Mouse (Mus musculus): Measurements from ENCODE around the gene 0610010K14Rik. TPM values are rescaled to one million over a fixed set of nuclear protein-coding genes. Genes with fewer than 3 reads are reported as not detected.

Gene 0610010K14Rik
- polyA plus RNA-seq, 2 experiments from 2014 or later: 124 to 159 TPM

GRCm38 (mm10) chr11:70214191-70214855, 23.4 kb downstream of the 0610010K14Rik start:
- no peak for ATAC-seq

GRCm38 (mm10) chr11:70213736-70214135, 24.0 kb downstream of the 0610010K14Rik start:
- ATAC-seq: no peak

- no peak for ATAC-seq
These were observed 24.8 kb downstream of the 0610010K14Rik start for GRCm38 (mm10) chr11:70212896-70213295.

- no peak for ATAC-seq
These were observed 25.3 kb downstream of the 0610010K14Rik start, which contains the start of gene Slc16a11 for GRCm38 (mm10) chr11:70212423-70212822. Gene Slc16a11, plus strand, starts transcription at chr11:70212752.

GRCm38 (mm10) chr11:70211972-70212371, 25.7 kb downstream of the 0610010K14Rik start:
- no peak for ATAC-seq

- ATAC-seq: no peak
These were observed 27.0 kb downstream of the 0610010K14Rik start for GRCm38 (mm10) chr11:70210681-70211080.

GRCm38 (mm10) chr11:70208778-70209388, 28.8 kb downstream of the 0610010K14Rik start:
- ATAC-seq: no peak

- no peak for ATAC-seq
These were observed 30.4 kb downstream of the 0610010K14Rik start for GRCm38 (mm10) chr11:70207283-70207682.

- ATAC-seq: no peak
These were observed 30.9 kb downstream of the 0610010K14Rik start for GRCm38 (mm10) chr11:70206801-70207200.

GRCm38 (mm10) chr11:70201691-70202090, 36.0 kb downstream of the 0610010K14Rik start:
- no peak for ATAC-seq

GRCm38 (mm10) chr11:70200036-70200608, 37.6 kb downstream of the 0610010K14Rik start:
- no peak for ATAC-seq

GRCm38 (mm10) chr11:70199107-70199506, 38.6 kb downstream of the 0610010K14Rik start:
- ATAC-seq: no peak

GRCm38 (mm10) chr11:70198332-70198731, 39.4 kb downstream of the 0610010K14Rik start:
- ATAC-seq: no peak

GRCm38 (mm10) chr11:70193354-70194285, 44.1 kb downstream of the 0610010K14Rik start:
- ATAC-seq: no peak

GRCm38 (mm10) chr11:70192157-70192556, 45.6 kb downstream of the 0610010K14Rik start:
- ATAC-seq: no peak

- no peak for ATAC-seq
These were observed 46.5 kb downstream of the 0610010K14Rik start for GRCm38 (mm10) chr11:70191188-70191587.

GRCm38 (mm10) chr11:70189319-70190134, 48.2 kb downstream of the 0610010K14Rik start:
- no peak for ATAC-seq
